Mouse (Mus musculus) ES-E14 (cell line): ENCODE measurements around the gene Stk10.

Experiments
- CHD2 ChIP-seq: IDR thresholded peaks from 2 replicates; pipeline ENCODE4 v1.6.1; 2014; ENCODE audit warnings: mild to moderate bottlenecking, low read depth, low read length, inconsistent platforms
- HCFC1 ChIP-seq: IDR thresholded peaks from 2 replicates; pipeline ENCODE4 v1.6.1; 2012; ENCODE audit warnings: low read length, inconsistent platforms, borderline replicate concordance; ENCODE audit not compliant: insufficient read depth

DNA sequence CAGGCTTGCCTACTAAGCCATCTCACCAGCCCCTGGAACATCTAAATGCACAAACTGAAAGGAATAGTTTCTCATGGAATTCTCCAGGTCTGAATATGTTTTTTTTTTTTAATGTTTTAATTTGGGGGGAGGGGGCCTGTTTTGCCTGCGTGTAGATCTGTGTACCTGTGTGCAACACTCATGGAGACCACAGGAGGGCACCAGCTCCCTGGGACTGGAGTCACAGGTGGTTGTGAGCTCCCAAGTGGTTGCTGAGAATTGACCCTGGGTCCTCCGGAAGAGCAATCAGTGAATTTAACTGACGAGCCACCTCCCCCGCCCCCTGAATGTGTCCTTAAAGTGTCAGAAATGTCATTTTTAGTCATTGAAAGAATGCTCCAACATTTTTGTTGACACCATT lies 61.0 kb downstream of the Stk10 start:
- TF ChIP-seq HCFC1 (no peak), CHD2 (no peak)
